Mouse (Mus musculus) heart, adult 2 months (tissue): ENCODE data around the gene Krt42.

ENCODE experiments used
- CTCF ChIP-seq: fragments of 200-600 bp; IDR thresholded peaks from 2 replicates; pipeline ENCODE4 v1.8.1; 2022; ENCODE audit warnings: antibody characterized with exemption, mild to moderate bottlenecking, moderate library complexity
- POLR2A ChIP-seq: fragments of 200-500 bp; IDR thresholded peaks from 2 replicates; pipeline ENCODE4 v1.6.1; 2011; ENCODE audit warnings: mild to moderate bottlenecking, low read depth, low read length, control low read depth; ENCODE audit not compliant: insufficient read depth

DNA sequence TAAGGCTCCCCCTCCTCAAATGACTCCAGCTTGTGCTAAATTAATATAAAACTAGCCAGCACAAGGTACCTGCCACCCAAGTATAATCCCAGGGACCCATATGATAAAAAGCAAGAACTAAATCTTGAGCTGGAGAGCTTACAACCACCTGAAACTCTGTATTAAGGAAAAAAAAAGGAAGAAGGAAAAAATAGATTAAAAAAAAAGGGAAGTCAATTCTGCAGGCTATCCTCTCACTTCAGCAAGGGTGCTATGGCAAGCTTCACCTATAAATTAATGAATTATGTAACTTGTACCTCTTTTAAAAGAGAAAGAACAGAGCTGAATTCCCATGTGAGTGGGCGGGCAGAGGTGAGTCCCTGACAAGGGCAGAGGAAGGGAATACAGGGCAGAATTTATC, 42.0 kb upstream of the Krt42 start:
- no peak for TF ChIP-seq POLR2A
- TF ChIP-seq CTCF = no peak
